Mouse (Mus musculus): ENCODE measurements around the gene Gm28042. TPM values are rescaled to one million over a fixed set of nuclear protein-coding genes. Genes with fewer than 3 reads are reported as not detected.

Gene Gm28042
- polyA plus RNA-seq (2015; fragmentation: Nextera tagmentation; extraction: Ambion mirVana), result 0.29 and 0.42 TPM in 2 replicates

DNA sequence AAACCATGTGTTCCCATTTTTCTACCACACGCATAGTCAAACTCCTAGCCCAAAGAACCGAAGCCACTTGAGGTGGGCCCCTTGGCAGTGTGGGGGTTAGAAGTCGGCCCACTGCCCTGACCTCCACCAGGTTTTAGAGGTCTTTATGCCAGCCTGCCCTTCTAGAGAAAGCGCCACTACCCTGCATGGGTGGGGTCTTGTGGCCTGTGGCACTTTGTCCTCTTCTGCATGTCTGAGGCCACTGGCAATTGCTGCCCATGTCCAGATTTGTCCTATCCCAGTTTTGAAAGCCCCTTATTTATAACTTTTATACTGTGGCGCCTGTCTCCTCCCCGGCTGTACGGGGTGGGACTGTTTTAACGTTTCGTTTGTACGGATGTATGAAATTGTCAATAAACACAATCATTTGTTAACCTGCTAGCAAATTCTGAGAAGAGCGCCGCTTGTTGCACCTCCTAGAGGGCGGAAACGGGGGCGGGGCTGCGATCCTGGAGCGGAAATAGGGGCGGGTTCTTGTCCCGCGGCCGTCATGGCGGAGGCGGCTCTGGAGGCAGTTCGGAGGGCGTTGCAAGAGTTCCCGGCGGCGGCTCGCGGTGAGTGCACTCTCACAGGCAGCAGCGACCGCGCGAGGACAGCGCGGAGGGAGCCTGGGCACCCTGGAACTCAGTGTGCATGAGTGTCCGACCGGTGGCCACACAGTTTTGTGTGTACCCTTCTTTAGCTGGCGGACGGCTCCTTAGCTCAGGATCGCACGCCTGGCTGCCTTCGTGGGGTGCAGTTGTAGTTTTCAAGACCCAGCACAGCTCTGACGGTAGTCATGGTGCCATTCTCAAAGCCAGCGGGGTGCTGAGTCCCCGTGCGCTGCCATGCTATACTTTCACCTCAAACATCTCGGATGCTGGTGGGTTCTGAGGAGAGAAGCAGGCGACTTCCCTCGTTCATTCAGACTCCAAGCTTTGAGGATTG lies at the start of gene Gm28042, which contains the start of gene Jmjd7:
TSS of gene Gm28042 (plus strand) at position 510 of the 966 bp plus-strand sequence.
TSS of gene Jmjd7 (plus strand) at position 500 of the 966 bp plus-strand sequence.

DNA sequence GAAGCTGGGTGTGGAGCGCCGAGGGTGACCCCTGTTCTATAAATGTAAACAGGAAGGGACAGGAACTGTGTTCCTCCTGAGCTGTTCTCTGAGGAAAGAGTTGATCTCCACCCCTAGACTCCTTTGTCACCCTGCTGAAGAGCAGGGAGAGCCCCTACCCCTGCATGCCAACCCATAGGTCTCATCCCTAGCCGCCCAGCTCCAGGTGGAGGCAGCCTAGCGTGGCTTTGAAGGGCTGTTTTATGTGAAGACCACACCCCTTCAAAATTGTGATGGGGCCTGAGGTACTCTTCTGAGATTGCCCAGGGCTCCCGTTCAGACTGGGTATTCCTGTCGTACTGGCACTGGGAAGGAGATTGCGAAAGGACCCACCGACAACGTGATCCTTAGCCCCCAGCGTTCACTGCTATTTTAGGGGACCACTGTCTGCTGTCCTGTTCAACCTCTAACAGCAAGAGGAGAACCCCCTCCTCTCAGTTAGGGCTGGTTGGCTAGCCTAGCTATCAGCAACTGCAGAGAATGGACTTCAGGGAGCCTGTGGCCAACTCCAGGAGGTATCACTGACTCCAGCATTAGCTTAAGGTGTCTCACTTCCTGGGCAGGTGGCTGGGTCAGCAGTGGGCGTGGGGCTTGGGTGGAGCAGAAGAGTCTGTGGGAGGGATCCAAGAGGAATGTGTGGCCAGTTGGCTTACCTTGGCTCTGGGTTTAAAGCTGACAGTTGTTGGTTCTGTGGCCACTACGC lies 5.6 kb downstream of the Gm28042 start, which contains the start of gene Pla2g4b:
TSS of gene Pla2g4b (plus strand) at position 692 of the 742 bp plus-strand sequence.

Other genes with a start within 250 kb of the Gm28042 start
- gene Rpap1, start 240.0 kb upstream of the Gm28042 start, polyA plus RNA-seq (2015; fragmentation: Nextera tagmentation; extraction: Ambion mirVana), result 8.4 and 11.4 TPM in 2 replicates
- gene Tyro3, start 229.8 kb upstream of the Gm28042 start, polyA plus RNA-seq (2015; fragmentation: Nextera tagmentation; extraction: Ambion mirVana), result 3.5 and 4.8 TPM in 2 replicates
- 11.9 and 13.2 TPM in 2 replicates for gene Mga, start 130.3 kb upstream of the Gm28042 start, polyA plus RNA-seq (2015; fragmentation: Nextera tagmentation; extraction: Ambion mirVana)
- gene Mapkbp1, start 54.8 kb upstream of the Gm28042 start, polyA plus RNA-seq (2015; fragmentation: Nextera tagmentation; extraction: Ambion mirVana), result 0.69 and 0.73 TPM in 2 replicates
- gene Jmjd7, start within 50 bp of the Gm28042 start, polyA plus RNA-seq (2015; fragmentation: Nextera tagmentation; extraction: Ambion mirVana), result 10.8 and 11.7 TPM in 2 replicates
- 0.04 and 0.44 TPM in 2 replicates for gene Pla2g4b, start 5.9 kb downstream of the Gm28042 start, polyA plus RNA-seq (2015; fragmentation: Nextera tagmentation; extraction: Ambion mirVana)
- 32.0 and 46.9 TPM in 2 replicates for gene Ehd4, start 127.1 kb downstream of the Gm28042 start, polyA plus RNA-seq (2015; fragmentation: Nextera tagmentation; extraction: Ambion mirVana)
- not detected in 2 replicates for gene Pla2g4e, start 217.8 kb downstream of the Gm28042 start, polyA plus RNA-seq (2015; fragmentation: Nextera tagmentation; extraction: Ambion mirVana)

Data from spleen, postnatal 0 days (tissue).